Mouse (Mus musculus) spleen, adult 2 months (tissue): ENCODE results near the gene Ano10.

Experiments
- CTCF ChIP-seq: fragments of 200-500 bp; IDR thresholded peaks from 2 replicates; pipeline ENCODE4 v1.5.1; 2011; ENCODE audit warnings: mild to moderate bottlenecking, inconsistent platforms; ENCODE audit not compliant: insufficient read depth, insufficient read length, insufficient replicate concordance; ENCODE audit errors: extremely low read depth
- POLR2A ChIP-seq: fragments of 200-500 bp; IDR thresholded peaks from 2 replicates; pipeline ENCODE4 v1.6.1; 2011; ENCODE audit warnings: low read depth, low read length, inconsistent platforms

- no peak for TF ChIP-seq CTCF
- TF ChIP-seq POLR2A = no peak
Observed at GRCm38 (mm10) chr9:122172612-122173186, 121.5 kb downstream of the Ano10 start.
